8 mouse cellular contexts compared by ENCODE assay signal in genomic region chr10:78464792-78465207, GRCm38 (mm10). TPM values are rescaled to one million over a fixed set of nuclear protein-coding genes. Genes with fewer than 3 reads are reported as not detected.
DNase-seq lines count a peak whose midpoint lies in the region; ATAC-seq and TF ChIP-seq lines count a peak whose summit lies in the region.

Gene Pdxk, minus strand, starts transcription at chr10:78464975.

- peak; percentile 89 for TF ChIP-seq POLR2A in heart, adult 2 months (IDR thresholded peaks at IDR 0.05; ENCODE audit: insufficient read depth, low read depth, low read length)

- ATAC-seq in embryonic facial prominence, embryonic 13.5 days (ENCODE audit: insufficient number of reproducible peaks, insufficient read depth, low FRiP score, low TSS enrichment, low read depth) = peak; percentile 86
- ATAC-seq in limb, embryonic 13.5 days (ENCODE audit: low FRiP score, low read depth) = peak; percentile 95
- peak; percentile 95 for ATAC-seq in midbrain, embryonic 16.5 days

- H3K27me3 ChIP-seq in embryonic facial prominence, embryonic 13.5 days = no peaks in the 10 kb centered on the region
- H3K27me3 ChIP-seq in heart, adult 2 months (ENCODE audit: control insufficient read depth, insufficient read depth, low read length) = no peaks in the 10 kb centered on the region
- no peaks in the 10 kb centered on the region for H3K27me3 ChIP-seq in limb, embryonic 13.5 days
- no peaks in the 10 kb centered on the region for H3K27me3 ChIP-seq in midbrain, embryonic 16.5 days (ENCODE audit: control insufficient read depth, insufficient read depth, low read depth, low read length)

- WGBS in embryonic facial prominence, embryonic 13.5 days = under 1% methylated on average over 35 of the region's 35 CpGs
- 1% methylated on average over 35 of the region's 35 CpGs for WGBS in heart, adult 2 months
- under 1% methylated on average over 35 of the region's 35 CpGs for WGBS in limb, embryonic 13.5 days
- 0% methylated on average over 35 of the region's 35 CpGs for WGBS in midbrain, embryonic 16.5 days

- peak within 1 kb of the TSS; percentile 78 for H3K9ac ChIP-seq in embryonic facial prominence, embryonic 13.5 days
- peak within 1 kb of the TSS; percentile 83 for H3K9ac ChIP-seq in heart, adult 2 months (ENCODE audit: low read depth, low read length)
- H3K9ac ChIP-seq in limb, embryonic 13.5 days = peak within 1 kb of the TSS; percentile 79
- peak within 1 kb of the TSS; percentile 82 for H3K9ac ChIP-seq in midbrain, embryonic 16.5 days (ENCODE audit: low read depth, low read length)

- no peak for TF ChIP-seq CTCF in heart, adult 2 months (IDR thresholded peaks at IDR 0.05)

- intact Hi-C loops in heart, adult 2 months (cut with DNase I) = no loop called here

- peak; percentile 99 for DNase-seq in 3134 (ENCODE audit: extremely low read depth, insufficient read length, low spot score)
- DNase-seq in adrenal gland, postnatal 36 days = peak; percentile 96 to 98
- peak; percentile 98 to 99 for DNase-seq in heart, adult 2 months
- DNase-seq in kidney, adult 8-10 months = peak; percentile 98
- peak; percentile 75 to 87 for DNase-seq in spleen, postnatal 10 days (ENCODE audit: low spot score in 2 of 2)

- H3K9me3 ChIP-seq in embryonic facial prominence, embryonic 13.5 days = no peaks in the 10 kb centered on the region
- H3K9me3 ChIP-seq in limb, embryonic 13.5 days = no peaks in the 10 kb centered on the region
- H3K9me3 ChIP-seq in midbrain, embryonic 16.5 days (replicated peaks; ENCODE audit: control insufficient read depth, low read length, poor library complexity, severe bottlenecking) = no peaks in the 10 kb centered on the region

- peaks cover 30% of the 10 kb centered on the region for H3K4me1 ChIP-seq in embryonic facial prominence, embryonic 13.5 days
- H3K4me1 ChIP-seq in heart, adult 2 months (ENCODE audit: control insufficient read depth, insufficient read depth, low read length) = peaks cover 7% of the 10 kb centered on the region
- H3K4me1 ChIP-seq in limb, embryonic 13.5 days = peaks cover 30% of the 10 kb centered on the region
- peaks cover 18% of the 10 kb centered on the region for H3K4me1 ChIP-seq in midbrain, embryonic 16.5 days (ENCODE audit: control insufficient read depth, insufficient read depth, low read length)

- H3K27ac ChIP-seq in embryonic facial prominence, embryonic 13.5 days = peak within 1 kb of the TSS; percentile 48
- H3K27ac ChIP-seq in heart, adult 2 months = peak within 1 kb of the TSS; percentile 84
- H3K27ac ChIP-seq in limb, embryonic 13.5 days = no peak within 1 kb of the TSS
- H3K27ac ChIP-seq in midbrain, embryonic 16.5 days (ENCODE audit: low read length) = peak within 1 kb of the TSS; percentile 72

- peak within 1 kb of the TSS; percentile 99 for H3K4me2 ChIP-seq in embryonic facial prominence, embryonic 13.5 days
- H3K4me2 ChIP-seq in limb, embryonic 13.5 days (replicated peaks) = peak within 1 kb of the TSS; percentile 99
- peak within 1 kb of the TSS; percentile 95 for H3K4me2 ChIP-seq in midbrain, embryonic 16.5 days (ENCODE audit: low read length)

- H3K79me2 ChIP-seq in heart, adult 2 months (replicated peaks; ENCODE audit: control insufficient read depth, insufficient read depth, low read length) = no peaks in the 10 kb centered on the region; the same call in 1 of the 2 replicates

- TF ChIP-seq EP300 in heart, adult 2 months (IDR thresholded peaks at IDR 0.05; ENCODE audit: insufficient read depth, low read depth, low read length) = peak; percentile 34; the same call in 1 of the 2 replicates

- H3K36me3 ChIP-seq in embryonic facial prominence, embryonic 13.5 days = no peaks in the 10 kb centered on the region
- H3K36me3 ChIP-seq in heart, adult 2 months (ENCODE audit: control insufficient read depth, insufficient read depth, low read length) = no peaks in the 10 kb centered on the region
- H3K36me3 ChIP-seq in limb, embryonic 13.5 days = no peaks in the 10 kb centered on the region
- no peaks in the 10 kb centered on the region for H3K36me3 ChIP-seq in midbrain, embryonic 16.5 days (ENCODE audit: control insufficient read depth, insufficient read depth, low read length)

- H3K4me3 ChIP-seq in embryonic facial prominence, embryonic 13.5 days = peak within 1 kb of the TSS; percentile 70
- H3K4me3 ChIP-seq in heart, adult 2 months = peak within 1 kb of the TSS; percentile 91
- peak within 1 kb of the TSS; percentile 76 for H3K4me3 ChIP-seq in limb, embryonic 13.5 days
- peak within 1 kb of the TSS; percentile 85 for H3K4me3 ChIP-seq in midbrain, embryonic 16.5 days (ENCODE audit: low read depth, low read length)

RNA-seq across cellular contexts. Expression of gene Pdxk, which starts in this region (rescaled TPM):
- 10 to 100 TPM; 26.4 to 27.3 TPM for total RNA-seq in adrenal gland, postnatal 36 days (2021)
- polyA plus RNA-seq in embryonic facial prominence, embryonic 13.5 days (2015; fragmentation: Nextera tagmentation; extraction: Ambion mirVana) = 12.6 and 13.1 TPM in 2 replicates
- total RNA-seq in heart, adult 2 months (2021) = 10 to 100 TPM; 12.1 to 12.4 TPM
- 10.1 and 14.2 TPM in 2 replicates for polyA plus RNA-seq in heart, adult 2 months (2012; rRNA removed)
- polyA plus RNA-seq in limb, embryonic 13.5 days (2015; fragmentation: Nextera tagmentation; extraction: Ambion mirVana) = 12.0 and 13.6 TPM in 2 replicates
- polyA plus RNA-seq in midbrain, embryonic 16.5 days (2015; fragmentation: Nextera tagmentation; extraction: Ambion mirVana) = 47.4 and 58.8 TPM in 2 replicates
